Comparison of ENCODE assay signal across 8 mouse cellular contexts in the genomic region with DNA sequence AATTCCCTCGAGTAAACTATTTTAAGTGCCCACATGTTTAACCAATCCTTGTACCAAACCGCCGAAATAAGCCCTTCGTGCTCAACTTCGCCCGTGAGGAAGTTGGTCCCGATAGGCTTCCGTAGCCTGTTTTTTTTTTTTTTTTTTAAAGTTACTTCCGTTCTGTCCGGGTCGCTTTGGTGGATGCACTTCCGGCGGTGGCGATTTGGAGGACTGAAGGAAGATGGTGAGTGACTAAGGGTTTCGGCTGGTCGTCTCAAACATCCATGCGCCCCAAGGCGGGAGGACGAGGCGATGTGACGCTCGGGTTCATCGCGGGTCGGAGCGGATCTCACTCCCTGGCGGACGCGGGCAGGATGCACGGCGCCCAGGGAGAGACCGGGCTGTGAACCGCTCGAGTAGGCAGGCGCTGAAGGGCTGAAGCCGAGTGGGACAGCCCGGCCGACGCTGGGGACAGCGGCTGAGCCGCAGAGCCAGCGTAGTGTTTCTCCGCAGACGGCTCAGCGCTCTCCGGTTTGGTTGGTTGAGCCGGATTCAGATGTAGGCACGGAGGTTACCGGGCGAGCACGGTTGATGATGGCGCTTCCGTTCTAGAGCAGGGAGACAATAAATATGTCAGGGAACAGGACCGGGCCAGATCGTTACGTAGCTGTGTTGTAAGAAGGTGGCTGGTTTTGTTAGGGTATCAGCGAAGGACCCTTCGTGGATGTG. TPM values are rescaled to one million over a fixed set of nuclear protein-coding genes. Genes with fewer than 3 reads are reported as not detected.
DNase-seq lines count a peak whose midpoint lies in the region; ATAC-seq and TF ChIP-seq lines count a peak whose summit lies in the region.

Gene Psmc1 (plus strand): TSS at position 169 of the 711 bp plus-strand sequence.

- peak within 1 kb of the TSS; percentile 93 for H3K4me3 ChIP-seq in embryonic facial prominence, embryonic 14.5 days (ENCODE audit: low read depth, low read length)
- H3K4me3 ChIP-seq in heart, adult 2 months, result peak within 1 kb of the TSS; percentile 91
- peak within 1 kb of the TSS; percentile 97 for H3K4me3 ChIP-seq in limb, embryonic 14.5 days (replicated peaks; ENCODE audit: low read length)
- H3K4me3 ChIP-seq in midbrain, postnatal 0 days (ENCODE audit: low read depth, low read length), result peak within 1 kb of the TSS; percentile 66

- peak; percentile 90 for TF ChIP-seq POLR2A in heart, adult 2 months (IDR thresholded peaks at IDR 0.05; ENCODE audit: insufficient read depth, low read depth, low read length)
- peak; percentile 36; the same call in 1 of the 2 replicates for TF ChIP-seq POLR2A in limb, embryonic 14.5 days (IDR thresholded peaks at IDR 0.05; ENCODE audit: borderline replicate concordance, extremely low read depth, insufficient read depth, insufficient read length)

- no peaks in the 10 kb centered on the region for H3K27me3 ChIP-seq in embryonic facial prominence, embryonic 14.5 days (replicated peaks; ENCODE audit: control insufficient read depth, insufficient read depth, low read length)
- H3K27me3 ChIP-seq in heart, adult 2 months (ENCODE audit: control insufficient read depth, insufficient read depth, low read length), result no peaks in the 10 kb centered on the region
- H3K27me3 ChIP-seq in limb, embryonic 14.5 days (ENCODE audit: control insufficient read depth, insufficient read depth, low read length), result no peaks in the 10 kb centered on the region
- no peaks in the 10 kb centered on the region for H3K27me3 ChIP-seq in midbrain, postnatal 0 days (ENCODE audit: insufficient read depth, low read length)

- H3K27ac ChIP-seq in embryonic facial prominence, embryonic 14.5 days (replicated peaks; ENCODE audit: low read depth, low read length), result peak within 1 kb of the TSS; percentile 87
- H3K27ac ChIP-seq in heart, adult 2 months, result peak within 1 kb of the TSS; percentile 81
- peak within 1 kb of the TSS; percentile 72 for H3K27ac ChIP-seq in limb, embryonic 14.5 days (replicated peaks; ENCODE audit: low read depth, low read length)
- peak within 1 kb of the TSS; percentile 91 for H3K27ac ChIP-seq in midbrain, postnatal 0 days (ENCODE audit: low read depth, low read length)

- peaks cover 26% of the 10 kb centered on the region for H3K36me3 ChIP-seq in embryonic facial prominence, embryonic 14.5 days (ENCODE audit: control insufficient read depth, insufficient read depth, low read length)
- H3K36me3 ChIP-seq in heart, adult 2 months (ENCODE audit: control insufficient read depth, insufficient read depth, low read length), result no peaks in the 10 kb centered on the region; the same call in 1 of the 2 replicates
- H3K36me3 ChIP-seq in limb, embryonic 14.5 days (ENCODE audit: control insufficient read depth, insufficient read depth, low read length), result peaks cover 33% of the 10 kb centered on the region
- peaks cover 15% of the 10 kb centered on the region for H3K36me3 ChIP-seq in midbrain, postnatal 0 days (ENCODE audit: insufficient read depth, low read length)

- TF ChIP-seq EP300 in heart, adult 2 months (IDR thresholded peaks at IDR 0.05; ENCODE audit: insufficient read depth, low read depth, low read length), result peak; percentile 77

- H3K9me3 ChIP-seq in embryonic facial prominence, embryonic 14.5 days (ENCODE audit: control insufficient read depth, low read length), result no peaks in the 10 kb centered on the region
- H3K9me3 ChIP-seq in limb, embryonic 14.5 days (ENCODE audit: control insufficient read depth, low read length), result no peaks in the 10 kb centered on the region
- no peaks in the 10 kb centered on the region for H3K9me3 ChIP-seq in midbrain, postnatal 0 days (ENCODE audit: low read length)

- TF ChIP-seq CTCF in heart, adult 2 months (IDR thresholded peaks at IDR 0.05), result peak; percentile 12; the same call in 1 of the 2 replicates
- TF ChIP-seq CTCF in midbrain, postnatal 0 days (IDR thresholded peaks at IDR 0.05), result 0 out of 2 replicates have a peak, but pooled peaks have one; percentile 8

- peak within 1 kb of the TSS; percentile 94 for H3K9ac ChIP-seq in embryonic facial prominence, embryonic 14.5 days (ENCODE audit: low read depth, low read length)
- peak within 1 kb of the TSS; percentile 99 for H3K9ac ChIP-seq in heart, adult 2 months (ENCODE audit: low read depth, low read length)
- peak within 1 kb of the TSS; percentile 90 for H3K9ac ChIP-seq in limb, embryonic 14.5 days (ENCODE audit: low read depth, low read length, severe bottlenecking)
- peak within 1 kb of the TSS; percentile 84 for H3K9ac ChIP-seq in midbrain, postnatal 0 days (replicated peaks; ENCODE audit: low read length, poor library complexity, severe bottlenecking)

- DNase-seq in 416B (ENCODE audit: low read depth), result peak; percentile 97
- DNase-seq in adrenal gland, postnatal 4 days (ENCODE audit: low spot score in 2 of 2), result peak; percentile 47 to 70
- peak; percentile 93 for DNase-seq in embryonic facial prominence, embryonic 14.5 days (ENCODE audit: low spot score)
- peak; percentile 81 to 82 for DNase-seq in heart, adult 2 months
- peak; percentile 61 to 75 for DNase-seq in kidney, adult 8-10 months
- peak; percentile 90 for DNase-seq in limb, embryonic 14.5 days (ENCODE audit: low spot score)
- DNase-seq in midbrain, postnatal 0 days (ENCODE audit: low spot score), result peak; percentile 93
- DNase-seq in spleen, postnatal 14 days (ENCODE audit: low spot score in 2 of 2), result peak; percentile 59 to 76

- WGBS in embryonic facial prominence, embryonic 14.5 days, result under 1% methylated on average over 57 of the region's 58 CpGs
- under 1% methylated on average over 58 of the region's 58 CpGs for WGBS in heart, adult 2 months
- 1% methylated on average over 58 of the region's 58 CpGs for WGBS in limb, embryonic 14.5 days
- under 1% methylated on average over 58 of the region's 58 CpGs for WGBS in midbrain, postnatal 0 days

- peaks cover 7% of the 10 kb centered on the region for H3K4me1 ChIP-seq in embryonic facial prominence, embryonic 14.5 days (ENCODE audit: control insufficient read depth, insufficient read depth, low read length)
- H3K4me1 ChIP-seq in heart, adult 2 months (ENCODE audit: control insufficient read depth, insufficient read depth, low read length), result peaks cover 4% of the 10 kb centered on the region
- peaks cover 10% of the 10 kb centered on the region for H3K4me1 ChIP-seq in limb, embryonic 14.5 days (ENCODE audit: control insufficient read depth, insufficient read depth, low read length)
- H3K4me1 ChIP-seq in midbrain, postnatal 0 days (ENCODE audit: insufficient read depth, low read length), result peaks cover 5% of the 10 kb centered on the region; the same call in 1 of the 2 replicates

- intact Hi-C loops in heart, adult 2 months (cut with DNase I), result loop anchor here (5.0 kb wide), 1 partner anchor 1013 kb away; no protein-coding TSS in a partner anchor

- peak within 1 kb of the TSS; percentile 76 for H3K4me2 ChIP-seq in embryonic facial prominence, embryonic 14.5 days (ENCODE audit: low read depth, low read length)
- H3K4me2 ChIP-seq in limb, embryonic 14.5 days (replicated peaks; ENCODE audit: low read depth, low read length, severe bottlenecking), result peak within 1 kb of the TSS; percentile 74
- H3K4me2 ChIP-seq in midbrain, postnatal 0 days (ENCODE audit: low read depth, low read length, poor library complexity, severe bottlenecking), result peak within 1 kb of the TSS; percentile 79

- peak; percentile 80 for ATAC-seq in embryonic facial prominence, embryonic 14.5 days (ENCODE audit: low read depth)
- peak; percentile 89 for ATAC-seq in limb, embryonic 14.5 days (ENCODE audit: low FRiP score, low read depth)
- peak; percentile 76 for ATAC-seq in midbrain, postnatal 0 days (ENCODE audit: low FRiP score)

- H3K79me2 ChIP-seq in heart, adult 2 months (replicated peaks; ENCODE audit: control insufficient read depth, insufficient read depth, low read length), result peaks cover 7% of the 10 kb centered on the region; the same call in 1 of the 2 replicates

RNA-seq across cellular contexts. Expression of gene Psmc1, which starts in this region (rescaled TPM):
- 100 to 1,000 TPM; 216 to 227 TPM for total RNA-seq in adrenal gland, postnatal 4 days (2021)
- 241 and 249 TPM in 2 replicates for polyA plus RNA-seq in embryonic facial prominence, embryonic 14.5 days (2014; fragmentation: Nextera tagmentation; extraction: Ambion mirVana)
- total RNA-seq in heart, adult 2 months (2021), result 100 to 1,000 TPM; 124 to 132 TPM
- polyA plus RNA-seq in heart, adult 2 months (2012; rRNA removed), result 40.8 and 61.1 TPM in 2 replicates
- 81.1 and 127 TPM in 2 replicates for polyA plus RNA-seq in limb, embryonic 14.5 days (2012; rRNA removed)
- polyA plus RNA-seq in limb, embryonic 14.5 days (2014; fragmentation: Nextera tagmentation; extraction: Ambion mirVana), result 245 and 262 TPM in 2 replicates
- total RNA-seq in midbrain, postnatal 0 days (2014; rRNA removed), result 95.3 and 124 TPM in 2 replicates
- polyA plus RNA-seq in midbrain, postnatal 0 days (2015; fragmentation: Nextera tagmentation; extraction: Ambion mirVana), result 289 and 306 TPM in 2 replicates

Comparison
In these comparisons a context has a peak if more than half of its experiments do, and no peak if none do; other contexts are left out.
1. Peak in every context shown above with its lines: DNase-seq, ATAC-seq, H3K4me3 ChIP-seq and H3K27ac ChIP-seq.